ENCODE assay signal across 23 mouse cellular contexts in genomic region chr11:80168121-80168520, GRCm38 (mm10). TPM values are rescaled to one million over a fixed set of nuclear protein-coding genes. Genes with fewer than 3 reads are reported as not detected.
A peak's percentile ranks its signal among the peaks of the same experiment; 100 is the strongest.
DNase-seq lines count a peak whose midpoint lies in the region; ATAC-seq and TF ChIP-seq lines count a peak whose summit lies in the region.
"Had no signal": no experiment of that assay in that cellular context is flagged by ENCODE, and none has a peak within 500 bp of the region (broad histone marks: within the 10 kb centered on the region; RNA-seq: fewer than 3 reads in every experiment).

No protein-coding gene starts in this region.

- no peak for DNase-seq in liver, postnatal 0 days
- DNase-seq in liver, embryonic 11.5 days (ENCODE audit: low spot score): no peak
- DNase-seq in ZHBTc4 (ENCODE audit: low read depth, low spot score): peak; percentile 50
- DNase-seq in testis, postnatal 10 days (ENCODE audit: low spot score): no peak
- DNase-seq in ovary, postnatal 10 days (ENCODE audit: low spot score): no peak
- DNase-seq: adrenal gland, adult 2 months; adrenal gland, postnatal 25 days; cerebellum, adult 11-12 months; cerebellum, adult 9-10 months; cerebellum, postnatal 25 days; gastrocnemius, postnatal 25 days; heart, postnatal 10 days; heart, postnatal 4 days had no signal

- peaks cover 16% of the 10 kb centered on the region; the same call in 1 of the 2 replicates for H3K36me3 ChIP-seq in intestine, postnatal 0 days (ENCODE audit: control insufficient read depth, insufficient read depth)
- H3K36me3 ChIP-seq in intestine, embryonic 15.5 days: no peaks in the 10 kb centered on the region
- H3K36me3 ChIP-seq in liver, postnatal 0 days (replicated peaks; ENCODE audit: insufficient read depth, low read length): peaks cover 12% of the 10 kb centered on the region
- no peaks in the 10 kb centered on the region for H3K36me3 ChIP-seq in liver, embryonic 11.5 days (ENCODE audit: control insufficient read depth, insufficient read depth, low read length)
- peaks cover 50% of the 10 kb centered on the region for H3K36me3 ChIP-seq in macrophage (ENCODE audit: inconsistent target)
- H3K36me3 ChIP-seq: embryonic facial prominence, embryonic 13.5 days; forebrain, embryonic 12.5 days; hindbrain, embryonic 12.5 days had no signal

- no peak for ATAC-seq in intestine, postnatal 0 days
- ATAC-seq in intestine, embryonic 15.5 days: no peak
- ATAC-seq in liver, postnatal 0 days: no peak
- ATAC-seq in liver, embryonic 11.5 days (replicated peaks; ENCODE audit: low FRiP score): no peak
- ATAC-seq: forebrain, embryonic 16.5 days; hindbrain, embryonic 16.5 days had no signal

- H3K4me3 ChIP-seq in intestine, postnatal 0 days (ENCODE audit: low read depth, low read length): no peak overlapping the region
- H3K4me3 ChIP-seq in intestine, embryonic 15.5 days (replicated peaks): no peak overlapping the region
- no peak overlapping the region for H3K4me3 ChIP-seq in liver, postnatal 0 days (ENCODE audit: low read depth, low read length)
- H3K4me3 ChIP-seq in liver, embryonic 11.5 days (ENCODE audit: low read depth, low read length): no peak overlapping the region
- no peak overlapping the region for H3K4me3 ChIP-seq in macrophage (ENCODE audit: inconsistent target)
- H3K4me3 ChIP-seq: embryonic facial prominence, embryonic 13.5 days; forebrain, embryonic 12.5 days; hindbrain, embryonic 12.5 days had no signal

- H3K4me1 ChIP-seq in intestine, postnatal 0 days (replicated peaks; ENCODE audit: control insufficient read depth, insufficient read depth, low read length): no peaks in the 10 kb centered on the region
- H3K4me1 ChIP-seq in intestine, embryonic 15.5 days (replicated peaks): no peaks in the 10 kb centered on the region
- peaks cover 16% of the 10 kb centered on the region for H3K4me1 ChIP-seq in liver, postnatal 0 days (ENCODE audit: insufficient read depth)
- no peaks in the 10 kb centered on the region; the same call in 1 of the 2 replicates for H3K4me1 ChIP-seq in liver, embryonic 11.5 days (replicated peaks; ENCODE audit: control insufficient read depth, insufficient read depth, low read length)
- H3K4me1 ChIP-seq: embryonic facial prominence, embryonic 13.5 days; forebrain, embryonic 12.5 days; hindbrain, embryonic 12.5 days had no signal

- peak overlapping the region; percentile 77 for H3K27ac ChIP-seq in intestine, postnatal 0 days (ENCODE audit: low read depth, low read length)
- H3K27ac ChIP-seq in intestine, embryonic 15.5 days: no peak overlapping the region
- H3K27ac ChIP-seq in liver, postnatal 0 days (ENCODE audit: low read depth): peak overlapping the region; percentile 55; the same call in 1 of the 2 replicates
- no peak overlapping the region for H3K27ac ChIP-seq in liver, embryonic 11.5 days (ENCODE audit: low read depth, low read length)
- peak overlapping the region; percentile 98 for H3K27ac ChIP-seq in macrophage
- H3K27ac ChIP-seq: embryonic facial prominence, embryonic 13.5 days; forebrain, embryonic 12.5 days; hindbrain, embryonic 12.5 days had no signal

- TF ChIP-seq CTCF in intestine, postnatal 0 days (IDR thresholded peaks at IDR 0.05; ENCODE audit: low read depth): no peak
- TF ChIP-seq CTCF in liver, postnatal 0 days (IDR thresholded peaks at IDR 0.05; ENCODE audit: low read depth): no peak

- H3K9ac ChIP-seq in intestine, postnatal 0 days (ENCODE audit: low read depth, low read length): no peak overlapping the region
- H3K9ac ChIP-seq in intestine, embryonic 15.5 days: no peak overlapping the region
- H3K9ac ChIP-seq in liver, postnatal 0 days (replicated peaks): no peak overlapping the region
- no peak overlapping the region for H3K9ac ChIP-seq in liver, embryonic 11.5 days (ENCODE audit: low read depth, low read length)
- H3K9ac ChIP-seq: embryonic facial prominence, embryonic 13.5 days; forebrain, embryonic 12.5 days; hindbrain, embryonic 12.5 days had no signal

- no peaks in the 10 kb centered on the region for H3K27me3 ChIP-seq in intestine, postnatal 0 days (replicated peaks; ENCODE audit: control insufficient read depth, insufficient read depth, low read length)
- H3K27me3 ChIP-seq in intestine, embryonic 15.5 days (replicated peaks): no peaks in the 10 kb centered on the region
- no peaks in the 10 kb centered on the region for H3K27me3 ChIP-seq in liver, postnatal 0 days (ENCODE audit: insufficient read depth, low read length)
- no peaks in the 10 kb centered on the region for H3K27me3 ChIP-seq in liver, embryonic 11.5 days (replicated peaks; ENCODE audit: control insufficient read depth, insufficient read depth, low read length)
- H3K27me3 ChIP-seq: embryonic facial prominence, embryonic 13.5 days; forebrain, embryonic 12.5 days; hindbrain, embryonic 12.5 days had no signal

- TF ChIP-seq EP300 in liver, postnatal 0 days (IDR thresholded peaks at IDR 0.05; ENCODE audit: low read depth): no peak

- H3K9me3 ChIP-seq in intestine, postnatal 0 days (ENCODE audit: control insufficient read depth): no peaks in the 10 kb centered on the region
- H3K9me3 ChIP-seq in intestine, embryonic 15.5 days: no peaks in the 10 kb centered on the region
- no peaks in the 10 kb centered on the region for H3K9me3 ChIP-seq in liver, postnatal 0 days (ENCODE audit: low read length)
- H3K9me3 ChIP-seq in liver, embryonic 11.5 days (ENCODE audit: control insufficient read depth, low read length): no peaks in the 10 kb centered on the region
- H3K9me3 ChIP-seq: embryonic facial prominence, embryonic 13.5 days; forebrain, embryonic 12.5 days; hindbrain, embryonic 12.5 days had no signal

- peaks cover 58% of the 10 kb centered on the region; the same call in 1 of the 2 replicates for H3K79me2 ChIP-seq in macrophage (ENCODE audit: inconsistent target)

- no peak overlapping the region for H3K4me2 ChIP-seq in intestine, postnatal 0 days (replicated peaks; ENCODE audit: low read depth)
- no peak overlapping the region for H3K4me2 ChIP-seq in intestine, embryonic 15.5 days (replicated peaks)
- H3K4me2 ChIP-seq in liver, postnatal 0 days (ENCODE audit: low read depth, low read length): no peak overlapping the region
- no peak overlapping the region for H3K4me2 ChIP-seq in liver, embryonic 11.5 days
- H3K4me2 ChIP-seq: embryonic facial prominence, embryonic 13.5 days; forebrain, embryonic 12.5 days; hindbrain, embryonic 12.5 days had no signal

- WGBS in intestine, postnatal 0 days: 80% methylated on average over 9 of the region's 9 CpGs
- WGBS in intestine, embryonic 15.5 days: 84% methylated on average over 9 of the region's 9 CpGs
- 71% methylated on average over 9 of the region's 9 CpGs for WGBS in liver, postnatal 0 days (ENCODE audit: insufficient replicate concordance)
- 87% methylated on average over 9 of the region's 9 CpGs for WGBS in liver, embryonic 11.5 days
- WGBS in macrophage (ENCODE audit: missing documents): 69% methylated on average over 9 of the region's 9 CpGs

RNA-seq across cellular contexts. Expression of gene Adap2, which starts 14.2 kb away (rescaled TPM):
- polyA plus RNA-seq in intestine, postnatal 0 days (2015; fragmentation: Nextera tagmentation; extraction: Ambion mirVana): 11.7 and 11.9 TPM in 2 replicates
- 3.6 and 4.2 TPM in 2 replicates for polyA plus RNA-seq in intestine, embryonic 15.5 days (2015; fragmentation: Nextera tagmentation; extraction: Ambion mirVana)
- polyA plus RNA-seq in liver, postnatal 0 days (2015; fragmentation: Nextera tagmentation; extraction: Ambion mirVana): 10.8 and 12.1 TPM in 2 replicates
- polyA plus RNA-seq in liver, embryonic 11.5 days (2014; fragmentation: Nextera tagmentation; extraction: Ambion mirVana): 2.6 and 2.7 TPM in 2 replicates
- 100 to 1,000 TPM; 119 to 715 (median 357) TPM for total RNA-seq in macrophage (2018; cell fraction: chromatin; rRNA removed)
- 100 to 1,000 TPM in 19 of 26 experiments, 10 to 100 TPM in 7; 65.8 to 202 (median 108) TPM for total RNA-seq in macrophage (2018; cell fraction: cytosol; rRNA removed)
- total RNA-seq in macrophage (2018; cell fraction: nucleus; rRNA removed): 100 to 1,000 TPM in 24 of 26 experiments, 10 to 100 TPM in 2; 94.4 to 583 (median 247) TPM
- 54.5 to 101 TPM (median 85.2 TPM) in 3 replicates for polyA plus RNA-seq in macrophage (2018)
- total RNA-seq: granulocyte monocyte progenitor cell, adult 5-6 weeks; MEL had no signal

RNA-seq across cellular contexts. Expression of gene Rnf135, which starts 15.5 kb away (rescaled TPM):
- 8.9 and 9.1 TPM in 2 replicates for polyA plus RNA-seq in intestine, postnatal 0 days (2015; fragmentation: Nextera tagmentation; extraction: Ambion mirVana)
- polyA plus RNA-seq in intestine, embryonic 15.5 days (2015; fragmentation: Nextera tagmentation; extraction: Ambion mirVana): 10.1 and 10.8 TPM in 2 replicates
- polyA plus RNA-seq in liver, postnatal 0 days (2015; fragmentation: Nextera tagmentation; extraction: Ambion mirVana): 6.8 and 7.7 TPM in 2 replicates
- 5.7 and 5.9 TPM in 2 replicates for polyA plus RNA-seq in liver, embryonic 11.5 days (2014; fragmentation: Nextera tagmentation; extraction: Ambion mirVana)
- total RNA-seq in macrophage (2018; cell fraction: chromatin; rRNA removed): 10 to 100 TPM; 17.2 to 69.8 (median 48.8) TPM
- 10 to 100 TPM; 15.5 to 57.5 (median 30.7) TPM for total RNA-seq in macrophage (2018; cell fraction: cytosol; rRNA removed)
- total RNA-seq in macrophage (2018; cell fraction: nucleus; rRNA removed): 10 to 100 TPM; 23.7 to 88.1 (median 50.5) TPM
- 8.8 to 30.5 TPM (median 15.2 TPM) in 3 replicates for polyA plus RNA-seq in macrophage (2018)

RNA-seq across cellular contexts. Expression of gene Tefm, which starts 26.1 kb away (rescaled TPM):
- 15.0 and 16.3 TPM in 2 replicates for polyA plus RNA-seq in intestine, postnatal 0 days (2015; fragmentation: Nextera tagmentation; extraction: Ambion mirVana)
- polyA plus RNA-seq in intestine, embryonic 15.5 days (2015; fragmentation: Nextera tagmentation; extraction: Ambion mirVana): 30.9 and 33.8 TPM in 2 replicates
- 17.1 and 18.0 TPM in 2 replicates for polyA plus RNA-seq in liver, postnatal 0 days (2015; fragmentation: Nextera tagmentation; extraction: Ambion mirVana)
- 31.9 and 35.2 TPM in 2 replicates for polyA plus RNA-seq in liver, embryonic 11.5 days (2014; fragmentation: Nextera tagmentation; extraction: Ambion mirVana)
- total RNA-seq in macrophage (2018; cell fraction: chromatin; rRNA removed): 10 to 100 TPM in 5 of 26 experiments, 1 to 10 TPM in 21; 1.0 to 12.9 (median 5.6) TPM
- 10 to 100 TPM in 18 of 26 experiments, 1 to 10 TPM in 8; 4.6 to 15.5 (median 10.5) TPM for total RNA-seq in macrophage (2018; cell fraction: cytosol; rRNA removed)
- total RNA-seq in macrophage (2018; cell fraction: nucleus; rRNA removed): 10 to 100 TPM in 10 of 26 experiments, 1 to 10 TPM in 16; 1.6 to 17.8 (median 8.9) TPM
- 7.9 to 16.0 TPM (median 9.1 TPM) in 3 replicates for polyA plus RNA-seq in macrophage (2018)

RNA-seq across cellular contexts. Expression of gene Rhot1, which starts 40.7 kb away (rescaled TPM):
- 20.7 and 21.3 TPM in 2 replicates for polyA plus RNA-seq in intestine, postnatal 0 days (2015; fragmentation: Nextera tagmentation; extraction: Ambion mirVana)
- polyA plus RNA-seq in intestine, embryonic 15.5 days (2015; fragmentation: Nextera tagmentation; extraction: Ambion mirVana): 43.2 and 46.6 TPM in 2 replicates
- 22.7 and 24.6 TPM in 2 replicates for polyA plus RNA-seq in liver, postnatal 0 days (2015; fragmentation: Nextera tagmentation; extraction: Ambion mirVana)
- polyA plus RNA-seq in liver, embryonic 11.5 days (2014; fragmentation: Nextera tagmentation; extraction: Ambion mirVana): 49.4 and 54.7 TPM in 2 replicates
- total RNA-seq in macrophage (2018; cell fraction: chromatin; rRNA removed): 100 to 1,000 TPM in 11 of 26 experiments, 10 to 100 TPM in 15; 39.2 to 147 (median 95.7) TPM
- total RNA-seq in macrophage (2018; cell fraction: cytosol; rRNA removed): 10 to 100 TPM; 27.7 to 40.3 (median 34.9) TPM
- total RNA-seq in macrophage (2018; cell fraction: nucleus; rRNA removed): 100 to 1,000 TPM in 3 of 26 experiments, 10 to 100 TPM in 23; 28.3 to 114 (median 51.9) TPM
- polyA plus RNA-seq in macrophage (2018): 29.4 to 36.6 TPM (median 30.4 TPM) in 3 replicates

Comparison
In these comparisons a context has a peak if more than half of its experiments do, and no peak if none do; other contexts are left out.
1. H3K27ac ChIP-seq: peak in intestine, postnatal 0 days (single experiment), liver, postnatal 0 days (single experiment) and macrophage (single experiment); none in intestine, embryonic 15.5 days (single experiment) and liver, embryonic 11.5 days (single experiment).